Mouse (Mus musculus) small intestine, adult 2 months (tissue): ENCODE results near the gene Gm29427.

Experiments used
- CTCF ChIP-seq: fragments of 200-500 bp; IDR thresholded peaks from 2 replicates; pipeline ENCODE4 v1.5.1; 2012; ENCODE audit warnings: low read depth, mild to moderate bottlenecking, control low read depth, inconsistent platforms, low read length, moderate library complexity, mixed read lengths; ENCODE audit not compliant: insufficient replicate concordance, insufficient read length; ENCODE audit errors: extremely low read depth
- POLR2A ChIP-seq: fragments of 200-500 bp; IDR thresholded peaks from 2 replicates; pipeline ENCODE4 v1.6.1; 2012; ENCODE audit warnings: low read depth, mild to moderate bottlenecking, control low read depth, inconsistent platforms, low read length, moderate library complexity

- TF ChIP-seq POLR2A: no peak
- TF ChIP-seq CTCF: no peak
These were observed 5.1 kb downstream of the Gm29427 start for GRCm38 (mm10) chr1:130710283-130711080.
